Mouse (Mus musculus) liver, adult (tissue): Measurements from ENCODE around the gene Txnrd2.

ENCODE experiments used
- GATA4 ChIP-seq: IDR thresholded peaks from 2 replicates; pipeline ENCODE4 v1.6.1; 2014; ENCODE audit warnings: mild to moderate bottlenecking, low read length; ENCODE audit not compliant: insufficient replicate concordance

The Txnrd2 gene

GRCm38 (mm10) chr16:18477996-18478395, 51.8 kb downstream of the Txnrd2 start:
- TF ChIP-seq GATA4: no peak

GRCm38 (mm10) chr16:18479667-18480066, 53.5 kb downstream of the Txnrd2 start:
- TF ChIP-seq GATA4: no peak

GRCm38 (mm10) chr16:18480933-18481485, 54.8 kb downstream of the Txnrd2 start:
- TF ChIP-seq GATA4: no peak

- TF ChIP-seq GATA4: no peak
Observed at GRCm38 (mm10) chr16:18482431-18482830, 56.2 kb downstream of the Txnrd2 start.

GRCm38 (mm10) chr16:18483839-18484238, 57.7 kb downstream of the Txnrd2 start:
- no peak for TF ChIP-seq GATA4

- no peak for TF ChIP-seq GATA4
Observed at GRCm38 (mm10) chr16:18484386-18484785, 58.2 kb downstream of the Txnrd2 start.

- no peak for TF ChIP-seq GATA4
Observed at GRCm38 (mm10) chr16:18484794-18485435, 58.7 kb downstream of the Txnrd2 start.

- TF ChIP-seq GATA4: no peak
Observed at GRCm38 (mm10) chr16:18486126-18486525, 59.9 kb downstream of the Txnrd2 start.

- TF ChIP-seq GATA4: no peak
Observed at GRCm38 (mm10) chr16:18490281-18490680, 64.1 kb downstream of the Txnrd2 start.

- TF ChIP-seq GATA4: no peak
Observed at GRCm38 (mm10) chr16:18490894-18491293, 64.7 kb downstream of the Txnrd2 start.

- no peak for TF ChIP-seq GATA4
Observed at GRCm38 (mm10) chr16:18497865-18498515, 71.8 kb downstream of the Txnrd2 start.

- TF ChIP-seq GATA4: no peak; the same call in 1 of the 2 replicates
Observed at GRCm38 (mm10) chr16:18498558-18498990, 72.4 kb downstream of the Txnrd2 start, which contains the start of the genes Gnb1l and Rtl10. Gene Gnb1l, plus strand, starts transcription at chr16:18498713. Gene Rtl10, plus strand, starts transcription at chr16:18498901.

GRCm38 (mm10) chr16:18498996-18499395, 72.8 kb downstream of the Txnrd2 start:
- no peak for TF ChIP-seq GATA4

- TF ChIP-seq GATA4: no peak
Observed at GRCm38 (mm10) chr16:18501531-18501930, 75.3 kb downstream of the Txnrd2 start.

- TF ChIP-seq GATA4: no peak
Observed at GRCm38 (mm10) chr16:18503566-18504342, 77.6 kb downstream of the Txnrd2 start.
